Mouse (Mus musculus) E14TG2a.4 (cell line): Measurements from ENCODE around the gene Midn.

Source experiments
- H3K27me3 ChIP-seq: 2 replicates; pipeline ENCODE4 v1.6.1; 2014; ENCODE audit warnings: low read length, control low read depth; ENCODE audit not compliant: insufficient read depth
- H3K36me3 ChIP-seq: 2 replicates; pipeline ENCODE4 v1.6.1; 2014; ENCODE audit warnings: low read length, control low read depth; ENCODE audit not compliant: insufficient read depth
- H3K4me1 ChIP-seq: replicated peaks from 2 replicates; pipeline ENCODE4 v1.6.1; 2014; ENCODE audit warnings: low read depth, low read length, control low read depth
- H3K4me3 ChIP-seq: replicated peaks from 2 replicates; pipeline ENCODE4 v1.5.1; 2014; ENCODE audit warnings: mild to moderate bottlenecking, low read length
- H3K9me3 ChIP-seq: 2 replicates; pipeline ENCODE4 v1.6.1; 2014; ENCODE audit warnings: low read length, control low read depth
- CTCF ChIP-seq: conservative IDR thresholded peaks from 2 replicates; pipeline ENCODE4 v1.5.1; 2014; ENCODE audit warnings: low read length
- NANOG ChIP-seq: IDR thresholded peaks from 2 replicates; pipeline ENCODE4 v1.6.1; 2014; ENCODE audit warnings: borderline replicate concordance, low read length, mixed read lengths
- POU5F1 ChIP-seq: IDR thresholded peaks from 2 replicates; pipeline ENCODE4 v1.6.1; 2014; ENCODE audit warnings: low read length, borderline replicate concordance

The Midn gene

GRCm38 (mm10) chr10:80138553-80139438, 9.3 kb upstream of the Midn start, which contains the start of gene Atp5d:
Gene Atp5d (plus strand): TSS chr10:80138632.
- TF ChIP-seq CTCF (no peak), POU5F1 (no peak), NANOG (no peak)
- Histone ChIP-seq H3K9me3 (no peaks in the 10 kb centered on the region), H3K4me3 (peak within 1 kb of the TSS; percentile 90), H3K4me1 (peaks cover 75% of the 10 kb centered on the region), H3K27me3 (no peaks in the 10 kb centered on the region; the same call in 1 of the 2 replicates), H3K36me3 (peaks cover 37% of the 10 kb centered on the region)

- no peaks in the 10 kb centered on the region; the same call in 1 of the 2 replicates for H3K27me3 ChIP-seq
- no peaks in the 10 kb centered on the region for H3K9me3 ChIP-seq
- peaks cover 81% of the 10 kb centered on the region for H3K4me1 ChIP-seq
- TF ChIP-seq CTCF: no peak
- no peak for TF ChIP-seq NANOG
- no peak for TF ChIP-seq POU5F1
- peaks cover 37% of the 10 kb centered on the region for H3K36me3 ChIP-seq
- H3K4me3 ChIP-seq: peak overlapping the region; percentile 90
Observed at GRCm38 (mm10) chr10:80139439-80139775, 8.7 kb upstream of the Midn start.

- Histone ChIP-seq H3K4me1 (peaks cover 81% of the 10 kb centered on the region), H3K9me3 (no peaks in the 10 kb centered on the region), H3K36me3 (peaks cover 37% of the 10 kb centered on the region), H3K4me3 (peak overlapping the region; percentile 90; the same call in 1 of the 2 replicates), H3K27me3 (no peaks in the 10 kb centered on the region; the same call in 1 of the 2 replicates)
- TF ChIP-seq NANOG (no peak), POU5F1 (no peak), CTCF (no peak)
Observed at GRCm38 (mm10) chr10:80139975-80140665, 8.0 kb upstream of the Midn start.

GRCm38 (mm10) chr10:80140666-80141035, 7.4 kb upstream of the Midn start, which contains the start of gene Cbarp:
Gene Cbarp (minus strand): TSS chr10:80140835.
- TF ChIP-seq NANOG: no peak
- no peak for TF ChIP-seq CTCF
- TF ChIP-seq POU5F1: no peak
- H3K4me3 ChIP-seq: peak within 1 kb of the TSS; percentile 96
- H3K27me3 ChIP-seq: no peaks in the 10 kb centered on the region; the same call in 1 of the 2 replicates
- H3K36me3 ChIP-seq: peaks cover 37% of the 10 kb centered on the region
- peaks cover 81% of the 10 kb centered on the region for H3K4me1 ChIP-seq
- H3K9me3 ChIP-seq: no peaks in the 10 kb centered on the region

- H3K4me3 ChIP-seq: peak overlapping the region; percentile 96
- no peaks in the 10 kb centered on the region for H3K9me3 ChIP-seq
- TF ChIP-seq CTCF (no peak), POU5F1 (no peak), NANOG (no peak)
- H3K36me3 ChIP-seq: peaks cover 37% of the 10 kb centered on the region
- peaks cover 81% of the 10 kb centered on the region for H3K4me1 ChIP-seq
- H3K27me3 ChIP-seq: no peaks in the 10 kb centered on the region; the same call in 1 of the 2 replicates
Observed at GRCm38 (mm10) chr10:80141243-80141642, 6.8 kb upstream of the Midn start.

GRCm38 (mm10) chr10:80141786-80142529, 6.1 kb upstream of the Midn start:
- Histone ChIP-seq H3K27me3 (no peaks in the 10 kb centered on the region; the same call in 1 of the 2 replicates), H3K36me3 (peaks cover 43% of the 10 kb centered on the region), H3K4me1 (peaks cover 83% of the 10 kb centered on the region), H3K4me3 (peak overlapping the region; percentile 96), H3K9me3 (no peaks in the 10 kb centered on the region)
- TF ChIP-seq POU5F1 (no peak), CTCF (no peak), NANOG (no peak)

GRCm38 (mm10) chr10:80142530-80142925, 5.5 kb upstream of the Midn start:
- Histone ChIP-seq H3K27me3 (no peaks in the 10 kb centered on the region), H3K9me3 (no peaks in the 10 kb centered on the region), H3K4me3 (peak overlapping the region; percentile 96), H3K4me1 (peaks cover 83% of the 10 kb centered on the region), H3K36me3 (peaks cover 49% of the 10 kb centered on the region)
- no peak for TF ChIP-seq CTCF
- no peak for TF ChIP-seq NANOG
- no peak for TF ChIP-seq POU5F1

GRCm38 (mm10) chr10:80143664-80144063, 4.4 kb upstream of the Midn start:
- TF ChIP-seq POU5F1 (no peak), NANOG (no peak), CTCF (no peak)

More at GRCm38 (mm10) chr10:80143664-80144063, 4.4 kb upstream of the Midn start:
- no peaks in the 10 kb centered on the region for H3K9me3 ChIP-seq
- 0 out of 2 replicates have a peak overlapping the region, but pooled peaks have one; percentile 96 for H3K4me3 ChIP-seq
- H3K4me1 ChIP-seq: peaks cover 77% of the 10 kb centered on the region
- H3K36me3 ChIP-seq: peaks cover 50% of the 10 kb centered on the region
- H3K27me3 ChIP-seq: no peaks in the 10 kb centered on the region
